Mouse (Mus musculus): ENCODE measurements around the gene Nat8. TPM values are rescaled to one million over a fixed set of nuclear protein-coding genes. Genes with fewer than 3 reads are reported as not detected.
"Not testable (repeated sequence)": the region's sequence is repeated elsewhere in the genome, so short reads cannot be mapped to it uniquely, and the experiment has no call there.

Nat8 gene
- total RNA-seq (2021) = 1 to 10 TPM; 2.7 to 4.2 TPM

GRCm38 (mm10) chr6:85831796-85832321, at the start of gene Nat8:
Nat8 (minus strand) TSS chr6:85832082.
- no peak for DNase-seq (ENCODE audit: extremely low spot score in 1 of 2, low spot score in 1 of 2)

- not testable (repeated sequence) for DNase-seq (ENCODE audit: extremely low spot score in 1 of 2, low spot score in 1 of 2)
Observed at GRCm38 (mm10) chr6:85869006-85869405, 37.1 kb upstream of the Nat8 start, which contains the start of gene Nat8f2. Nat8f2 (minus strand) TSS chr6:85869158.

- no peak for DNase-seq (ENCODE audit: extremely low spot score in 1 of 2, low spot score in 1 of 2)
Observed at GRCm38 (mm10) chr6:85867726-85868690, 36.1 kb upstream of the Nat8 start.

GRCm38 (mm10) chr6:85866995-85867394, 35.1 kb upstream of the Nat8 start:
- not testable (repeated sequence) for DNase-seq (ENCODE audit: extremely low spot score in 1 of 2, low spot score in 1 of 2)

- not testable (repeated sequence) for DNase-seq (ENCODE audit: extremely low spot score in 1 of 2, low spot score in 1 of 2)
Observed at GRCm38 (mm10) chr6:85866166-85866565, 34.3 kb upstream of the Nat8 start.

GRCm38 (mm10) chr6:85864900-85865639, 33.2 kb upstream of the Nat8 start:
- DNase-seq (ENCODE audit: extremely low spot score in 1 of 2, low spot score in 1 of 2) = not testable (repeated sequence)

- DNase-seq (ENCODE audit: extremely low spot score in 1 of 2, low spot score in 1 of 2) = no peak
Observed at GRCm38 (mm10) chr6:85863840-85864239, 32.0 kb upstream of the Nat8 start.

GRCm38 (mm10) chr6:85863136-85863535, 31.3 kb upstream of the Nat8 start:
- DNase-seq (ENCODE audit: extremely low spot score in 1 of 2, low spot score in 1 of 2) = no peak

GRCm38 (mm10) chr6:85862565-85862964, 30.7 kb upstream of the Nat8 start:
- DNase-seq (ENCODE audit: extremely low spot score in 1 of 2, low spot score in 1 of 2) = no peak

- DNase-seq (ENCODE audit: extremely low spot score in 1 of 2, low spot score in 1 of 2) = no peak
Observed at GRCm38 (mm10) chr6:85861247-85861646, 29.4 kb upstream of the Nat8 start.

- peak in 1 of 2 experiments; percentile 31 for DNase-seq (ENCODE audit: extremely low spot score in 1 of 2, low spot score in 1 of 2)
Observed at GRCm38 (mm10) chr6:85856194-85856678, 24.4 kb upstream of the Nat8 start.

- DNase-seq (ENCODE audit: extremely low spot score in 1 of 2, low spot score in 1 of 2) = no peak
Observed at GRCm38 (mm10) chr6:85853481-85853880, 21.6 kb upstream of the Nat8 start.

- no peak for DNase-seq (ENCODE audit: extremely low spot score in 1 of 2, low spot score in 1 of 2)
Observed at GRCm38 (mm10) chr6:85851062-85851773, 19.3 kb upstream of the Nat8 start.

- DNase-seq (ENCODE audit: extremely low spot score in 1 of 2, low spot score in 1 of 2) = no peak
Observed at GRCm38 (mm10) chr6:85849240-85849639, 17.4 kb upstream of the Nat8 start.

GRCm38 (mm10) chr6:85848140-85848539, 16.3 kb upstream of the Nat8 start:
- DNase-seq (ENCODE audit: extremely low spot score in 1 of 2, low spot score in 1 of 2) = no peak

GRCm38 (mm10) chr6:85846921-85847320, 15.0 kb upstream of the Nat8 start:
- no peak for DNase-seq (ENCODE audit: extremely low spot score in 1 of 2, low spot score in 1 of 2)

- DNase-seq (ENCODE audit: extremely low spot score in 1 of 2, low spot score in 1 of 2) = not testable (repeated sequence)
Observed at GRCm38 (mm10) chr6:85843677-85844458, 12.0 kb upstream of the Nat8 start.

GRCm38 (mm10) chr6:85839982-85840381, 8.1 kb upstream of the Nat8 start:
- no peak for DNase-seq (ENCODE audit: extremely low spot score in 1 of 2, low spot score in 1 of 2)

GRCm38 (mm10) chr6:85838674-85839073, 6.8 kb upstream of the Nat8 start:
- DNase-seq (ENCODE audit: extremely low spot score in 1 of 2, low spot score in 1 of 2) = no peak
